Mouse (Mus musculus) frontal cortex, postnatal 14 days (tissue): ENCODE measurements around the gene Cenpj.
A peak's percentile ranks its signal among the peaks of the same experiment; 100 is the strongest.

Experiments used
- DNase-seq, 2 experiments: peaks; one replicate each; pipeline ENCODE4 v3.0.0; 2022; ENCODE audit warnings: low spot score in 2 of 2

Cenpj gene

DNA sequence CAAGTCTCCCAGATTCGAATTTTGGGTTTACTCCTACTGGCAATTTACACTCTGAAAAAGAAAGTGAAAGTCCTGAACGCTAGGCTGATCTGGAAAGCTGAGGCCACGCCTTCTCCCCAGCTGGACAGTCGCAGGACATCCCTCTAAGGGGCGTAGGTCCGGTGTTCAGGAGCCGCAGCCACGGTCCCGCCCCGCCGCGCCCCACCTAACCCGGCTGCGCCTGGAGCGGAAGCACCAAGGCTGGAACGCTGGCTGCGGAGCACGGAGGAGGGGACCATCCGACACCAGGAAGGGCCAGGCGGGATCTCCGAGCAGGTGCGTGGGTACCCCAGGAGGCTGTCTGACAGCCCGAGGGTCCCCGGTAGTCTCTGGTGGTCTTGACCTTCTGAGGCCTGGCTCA lies at the start of gene Cenpj, which contains the start of gene Parp4:
Gene Cenpj, minus strand, starts transcription at position 10 of the 400 bp plus-strand sequence.
Gene Parp4, plus strand, starts transcription at position 204 of the 400 bp plus-strand sequence.
- peak; percentile 21 to 27 for DNase-seq

DNA sequence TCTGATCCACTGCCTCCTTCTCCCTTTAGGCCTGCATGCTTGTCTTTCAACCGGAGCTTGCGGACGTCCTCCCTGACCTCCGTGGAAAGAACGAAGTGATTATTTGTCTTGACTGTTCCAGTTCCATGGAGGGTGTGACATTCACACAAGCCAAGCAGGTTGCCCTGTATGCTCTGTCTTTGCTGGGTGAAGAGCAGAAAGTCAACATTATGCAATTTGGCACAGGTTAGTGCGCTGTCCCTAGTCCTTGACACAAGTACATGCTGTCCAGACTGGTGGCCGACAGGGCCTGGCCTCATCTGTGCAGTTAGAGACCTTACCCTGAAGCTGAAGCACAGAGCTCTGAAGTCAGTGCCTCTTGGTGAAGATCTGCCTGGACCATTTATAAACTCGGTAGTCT lies 45.2 kb upstream of the Cenpj start:
- DNase-seq, result no peak

DNA sequence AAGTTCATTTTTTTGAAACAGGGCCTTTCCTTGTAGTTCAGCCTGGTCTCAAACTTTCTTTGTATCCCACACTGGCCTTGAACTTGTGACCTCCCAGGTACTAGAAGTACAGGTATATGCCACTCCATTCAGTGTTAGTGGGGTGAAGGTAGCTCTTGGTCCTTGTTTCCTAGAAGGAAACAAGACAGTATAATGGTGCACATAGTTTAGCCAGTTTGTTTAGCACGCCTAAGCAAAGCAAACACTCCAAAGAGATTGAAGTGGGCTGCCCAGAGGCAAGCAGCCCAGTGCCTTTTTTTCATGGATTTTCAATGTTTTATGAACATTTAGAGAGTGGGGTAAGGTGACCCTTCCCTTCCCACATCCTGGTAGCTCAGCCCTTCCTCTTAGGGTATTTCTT lies 42.2 kb upstream of the Cenpj start:
- no peak for DNase-seq

DNA sequence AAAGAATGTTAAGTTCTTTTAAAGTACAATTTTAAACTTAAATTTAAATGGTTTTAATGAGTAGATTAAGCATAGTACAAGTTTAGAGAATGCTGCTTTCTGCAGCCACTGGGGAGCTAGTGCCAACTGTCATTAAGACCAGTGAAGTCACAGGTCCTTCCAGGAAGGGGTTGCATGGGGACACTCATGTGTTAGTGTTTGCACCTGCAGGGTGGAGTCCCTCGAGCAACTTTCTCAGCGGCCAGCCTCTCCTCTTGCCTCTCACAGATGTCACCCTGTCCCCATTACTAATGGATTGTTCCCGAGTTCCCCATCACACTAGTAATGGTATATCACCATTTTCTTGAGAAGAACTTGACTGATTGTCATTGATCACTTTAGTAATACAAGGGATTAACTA lies 38.0 kb upstream of the Cenpj start:
- DNase-seq, result no peak

DNA sequence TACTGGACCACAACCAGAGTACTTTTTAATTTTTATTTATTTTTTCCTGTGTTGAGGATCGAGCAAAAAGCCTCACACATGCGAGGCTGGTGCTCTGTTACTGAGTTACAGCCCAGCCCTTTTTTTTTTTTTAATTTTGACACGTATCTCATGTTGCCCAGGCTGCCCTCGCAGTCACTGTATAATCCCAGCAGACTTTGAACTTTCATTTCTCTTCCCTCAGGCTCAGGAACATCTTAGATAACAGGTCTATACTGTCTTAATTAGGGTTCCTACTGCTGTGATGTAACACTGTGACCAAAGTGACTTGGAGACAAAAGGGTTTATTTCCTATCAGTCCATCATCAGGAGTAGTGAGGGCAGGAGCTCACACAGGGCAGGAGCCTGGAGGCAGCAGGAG lies 29.9 kb upstream of the Cenpj start:
- DNase-seq, result no peak

DNA sequence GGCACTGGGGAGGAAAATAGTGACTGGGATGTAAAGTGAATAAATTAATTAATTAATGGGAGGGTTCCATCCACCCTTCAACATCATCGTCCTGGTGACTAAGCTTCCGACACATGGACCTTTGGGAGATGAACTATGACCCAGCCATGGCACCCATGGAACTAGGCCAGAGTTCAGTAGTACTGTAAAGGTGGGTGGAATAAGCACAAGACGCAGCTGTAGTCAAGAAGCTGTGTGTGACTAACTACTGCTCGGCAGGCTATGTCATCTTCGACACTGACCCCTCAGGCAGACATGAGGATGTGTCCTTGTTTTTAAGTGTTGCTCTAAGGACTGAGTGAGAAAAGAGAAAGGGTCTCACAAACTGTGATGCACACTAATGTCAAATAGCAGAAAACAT lies 29.2 kb upstream of the Cenpj start:
- DNase-seq, result no peak

DNA sequence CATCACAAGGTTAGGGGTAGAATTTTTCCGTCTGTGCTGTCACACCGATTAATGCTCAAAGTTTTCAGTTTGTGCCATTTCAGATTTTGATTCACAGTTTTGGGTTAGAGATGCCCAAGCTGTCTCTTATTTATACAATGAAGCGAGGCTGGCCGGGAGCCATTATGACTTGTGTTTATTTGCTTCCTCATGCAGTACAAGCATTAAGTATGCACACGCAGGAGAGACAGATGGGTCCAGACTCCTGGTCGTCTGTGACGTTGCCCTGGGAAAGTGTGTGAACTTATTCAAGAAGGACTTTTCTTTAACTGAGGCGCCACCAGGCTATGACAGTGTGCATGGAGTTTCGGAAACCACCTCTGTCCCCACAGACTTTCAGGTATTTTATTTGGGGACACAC lies 26.8 kb upstream of the Cenpj start:
- DNase-seq, result no peak

DNA sequence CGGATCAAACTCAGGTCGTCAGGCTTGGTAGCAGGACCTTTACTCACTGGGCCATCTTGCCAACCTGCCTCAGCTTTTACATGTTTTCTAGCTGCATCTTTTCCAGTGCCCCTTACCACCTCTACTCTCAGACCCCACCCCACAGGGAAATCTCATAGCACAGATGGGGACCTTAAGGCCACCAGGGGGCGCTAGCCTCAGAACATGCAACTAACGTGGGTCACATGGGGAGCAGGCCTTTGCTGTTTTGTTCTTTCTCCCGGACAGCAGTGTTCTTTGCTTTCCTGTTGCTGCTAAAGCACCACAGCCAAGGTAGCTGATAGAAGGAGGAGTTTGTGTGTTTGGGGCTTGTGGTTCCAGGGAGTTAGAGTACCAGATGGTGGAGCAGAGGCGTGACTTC lies 23.5 kb upstream of the Cenpj start:
- no peak for DNase-seq

DNA sequence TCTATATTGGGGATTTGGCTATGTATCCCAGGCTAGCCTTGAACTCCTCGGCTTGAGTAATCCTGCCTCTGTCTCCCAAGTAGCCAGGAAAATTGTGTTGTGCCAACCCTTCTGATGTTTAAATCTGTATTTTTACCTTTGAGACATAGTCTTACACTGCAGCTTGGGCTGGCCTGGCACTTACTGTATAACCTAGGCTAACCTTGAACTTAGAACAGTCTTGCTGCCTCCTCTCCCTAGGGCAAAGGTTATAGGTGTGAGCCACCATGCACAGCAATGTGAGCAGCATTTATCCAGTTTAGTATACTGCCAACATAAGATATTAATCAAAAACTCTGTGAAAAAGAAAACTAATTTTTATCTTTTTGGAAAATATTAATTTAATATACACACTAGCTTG lies 19.6 kb upstream of the Cenpj start:
- no peak for DNase-seq

DNA sequence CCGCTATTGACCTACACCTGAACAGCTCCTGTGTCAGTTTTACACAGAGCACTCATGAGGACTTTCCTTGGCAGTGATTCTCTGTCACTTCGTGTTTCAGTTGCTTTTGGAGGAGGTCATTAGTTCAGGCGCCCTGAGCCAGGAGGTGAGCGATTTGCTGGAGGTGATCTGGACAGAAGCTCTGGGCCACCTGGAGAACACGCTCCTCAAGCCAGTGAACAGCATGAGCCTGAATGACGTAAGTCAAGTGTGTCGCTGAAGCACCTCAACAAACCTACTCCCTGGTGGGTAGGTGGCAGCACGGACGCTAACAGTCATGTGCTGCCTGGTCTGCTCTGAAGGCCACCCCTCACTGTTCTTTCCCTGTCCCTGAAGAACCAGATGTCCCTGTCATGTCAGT lies 17.0 kb upstream of the Cenpj start:
- no peak for DNase-seq

DNA sequence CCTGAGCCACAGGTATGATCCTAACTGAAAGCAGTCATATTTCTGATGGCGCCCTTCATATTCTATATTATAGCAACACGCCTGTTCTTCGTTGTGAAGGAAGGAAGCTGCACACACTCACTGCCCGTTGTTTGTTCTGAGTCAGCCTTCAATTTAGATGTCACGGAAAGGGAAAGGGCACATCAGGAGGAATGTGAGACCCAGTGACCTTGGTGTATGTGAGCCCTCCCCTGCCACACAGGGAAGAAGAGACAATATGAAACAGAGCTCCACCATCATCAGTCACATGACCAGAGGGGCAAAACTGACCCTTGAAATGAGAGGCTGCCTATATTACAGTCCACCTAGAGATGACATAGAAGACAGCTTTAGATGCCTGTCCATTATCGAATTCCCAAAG lies 7.1 kb upstream of the Cenpj start:
- DNase-seq, result no peak

DNA sequence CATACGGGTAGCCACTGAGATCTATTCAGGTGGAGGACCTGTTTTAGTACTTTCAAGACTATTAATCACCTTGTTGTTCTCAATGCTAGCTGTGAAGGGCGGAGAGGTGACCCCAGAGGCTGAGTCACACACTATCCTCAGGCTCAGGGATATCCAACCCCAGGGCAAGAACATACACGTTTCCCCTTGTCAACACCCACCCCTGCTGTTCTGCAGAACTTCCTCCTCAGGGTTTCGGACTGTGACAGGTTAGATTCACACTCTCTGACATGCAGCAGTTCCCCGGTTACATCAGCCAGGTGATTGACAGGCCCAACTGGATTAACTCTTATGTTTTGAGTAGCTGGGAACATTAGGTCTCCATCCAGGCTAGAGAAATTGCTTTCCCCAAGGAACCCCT lies 5.9 kb upstream of the Cenpj start:
- no peak for DNase-seq

DNA sequence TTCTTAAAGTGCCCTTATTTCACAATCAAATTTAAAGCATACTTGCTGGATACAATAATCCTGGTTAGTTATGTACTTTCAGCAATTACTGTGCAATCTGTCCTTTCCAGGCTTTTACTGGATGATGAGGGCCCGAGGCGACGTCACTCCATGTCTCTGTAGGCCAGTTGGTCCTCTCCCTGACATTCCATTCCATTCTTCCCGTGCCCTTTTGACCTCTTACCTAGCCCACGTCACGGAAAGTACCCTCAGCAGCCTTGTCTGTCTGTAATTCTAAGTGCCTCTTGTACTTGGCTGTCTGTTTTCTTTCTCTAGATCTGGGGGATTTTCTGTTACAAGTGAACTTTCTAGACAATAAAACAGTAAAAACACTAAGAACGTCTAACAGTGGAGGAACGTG lies 3.8 kb upstream of the Cenpj start:
- no peak for DNase-seq

DNA sequence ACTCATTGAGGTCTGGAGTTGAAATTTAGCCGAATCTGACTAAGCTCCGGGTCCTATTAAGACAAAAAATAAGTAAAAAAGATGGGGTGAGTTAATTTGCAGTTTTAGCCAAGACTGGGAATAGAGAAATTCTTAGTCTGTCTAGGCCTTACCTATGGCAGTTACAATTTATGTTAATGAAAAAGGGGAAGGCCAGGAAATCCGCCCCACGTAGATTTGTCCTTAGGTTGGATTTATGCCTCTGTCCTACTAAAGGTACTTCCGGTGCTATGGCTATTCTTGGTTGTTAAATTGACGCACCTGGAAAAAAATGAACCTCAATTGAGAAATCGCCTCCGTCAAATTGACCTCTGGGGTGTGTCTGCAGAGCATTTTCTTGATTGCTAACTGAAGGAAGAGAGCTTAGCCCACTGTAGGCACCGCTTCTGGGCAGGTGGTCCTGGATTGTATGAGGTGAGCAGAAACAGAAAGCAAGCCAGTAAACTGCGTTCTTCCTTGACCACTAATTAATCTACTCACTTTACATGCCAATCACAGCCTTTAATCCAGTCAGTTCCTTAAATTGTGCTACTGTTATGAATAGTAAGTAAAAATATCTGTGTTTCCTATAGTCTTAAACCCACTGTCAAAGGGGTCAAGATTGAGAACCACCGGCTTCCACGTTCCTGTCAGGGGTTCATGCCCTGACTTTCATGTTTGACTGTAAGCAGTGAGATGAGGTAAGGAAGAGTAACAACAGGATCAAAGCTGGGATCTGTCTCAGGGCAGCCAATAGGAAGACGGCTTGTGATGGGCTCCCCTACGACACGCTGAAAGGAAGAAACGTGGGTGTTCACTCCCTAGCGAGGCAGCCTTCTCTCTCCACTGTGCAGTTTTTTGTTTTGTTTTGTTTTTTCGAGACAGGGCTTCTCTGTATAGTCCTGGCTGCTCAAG lies 1.0 kb upstream of the Cenpj start:
- DNase-seq, result no peak

DNA sequence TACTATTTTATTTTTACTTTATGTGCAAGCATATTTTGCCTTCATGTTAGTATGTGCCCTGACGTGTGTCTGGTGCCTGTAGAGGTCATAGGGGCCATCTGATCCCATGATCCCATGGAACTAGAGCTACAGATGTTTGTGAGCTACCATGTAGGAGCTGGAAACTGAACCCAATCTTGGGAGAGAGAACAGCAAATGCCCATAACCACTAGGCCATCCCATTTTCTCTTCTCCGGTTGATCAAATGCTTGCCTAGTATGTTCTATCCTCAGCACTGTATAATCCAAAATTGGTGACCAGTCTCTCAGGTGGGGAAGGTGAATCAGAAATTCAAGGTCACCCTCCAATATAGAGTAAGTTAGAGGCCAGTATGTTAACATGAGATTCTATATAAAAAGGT lies 2.7 kb downstream of the Cenpj start:
- DNase-seq, result no peak

DNA sequence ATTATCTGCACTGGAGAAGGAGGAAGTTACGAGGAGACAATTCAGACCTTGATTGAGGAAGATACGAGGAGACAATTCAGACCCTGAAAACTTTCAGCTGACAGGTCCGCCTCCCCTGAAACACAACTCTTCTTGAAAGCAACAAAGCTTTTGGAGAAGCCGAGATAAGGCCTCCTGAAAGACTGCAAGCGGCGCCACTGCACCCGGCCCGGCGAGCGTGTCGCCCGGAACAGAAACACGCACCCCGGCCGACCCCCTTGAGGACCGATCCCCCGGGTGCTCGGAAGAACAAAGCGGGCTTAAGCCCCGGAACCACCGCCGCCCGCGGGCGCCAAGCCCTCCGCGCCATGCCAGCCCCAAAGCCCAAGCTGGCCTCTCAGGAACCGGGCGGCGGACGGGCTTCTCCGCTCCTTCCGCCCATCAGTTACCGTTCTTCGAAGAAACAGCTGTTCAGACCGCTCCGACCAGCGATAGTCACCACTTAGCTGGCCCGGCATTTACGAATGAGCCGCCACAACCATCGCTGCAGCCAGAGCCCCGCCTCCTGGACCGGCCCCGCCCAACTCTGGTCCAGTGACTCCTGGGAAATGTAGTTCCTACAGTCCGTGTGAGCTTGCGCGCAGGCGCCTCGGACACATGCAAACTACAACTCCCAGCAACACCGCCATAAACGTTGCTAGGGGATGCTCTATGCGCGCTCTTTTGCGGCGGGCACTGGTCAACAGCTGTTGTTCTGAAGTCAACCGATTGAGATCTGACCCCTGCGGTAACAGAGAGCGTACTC lies 3.7 kb downstream of the Cenpj start:
- DNase-seq, result peak; percentile 91 to 93

DNA sequence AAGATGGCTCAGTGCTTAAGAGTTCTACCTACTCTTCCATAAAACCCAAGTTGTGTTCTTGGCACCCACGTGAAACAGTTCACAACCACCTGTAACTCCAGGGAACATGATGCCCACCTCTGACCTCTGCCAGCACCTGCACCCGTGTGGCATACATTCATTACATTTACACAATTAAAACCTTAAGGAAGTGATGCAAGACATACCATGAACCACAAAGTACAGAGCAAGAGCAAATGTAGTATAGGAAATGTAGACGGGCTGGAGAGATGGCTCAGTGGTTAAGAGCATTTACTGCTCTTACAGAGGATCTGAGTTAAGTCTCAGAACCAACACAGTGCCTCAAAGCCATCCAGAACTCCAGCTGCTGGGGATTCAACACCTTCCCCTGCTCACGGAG lies 6.2 kb downstream of the Cenpj start:
- no peak for DNase-seq

DNA sequence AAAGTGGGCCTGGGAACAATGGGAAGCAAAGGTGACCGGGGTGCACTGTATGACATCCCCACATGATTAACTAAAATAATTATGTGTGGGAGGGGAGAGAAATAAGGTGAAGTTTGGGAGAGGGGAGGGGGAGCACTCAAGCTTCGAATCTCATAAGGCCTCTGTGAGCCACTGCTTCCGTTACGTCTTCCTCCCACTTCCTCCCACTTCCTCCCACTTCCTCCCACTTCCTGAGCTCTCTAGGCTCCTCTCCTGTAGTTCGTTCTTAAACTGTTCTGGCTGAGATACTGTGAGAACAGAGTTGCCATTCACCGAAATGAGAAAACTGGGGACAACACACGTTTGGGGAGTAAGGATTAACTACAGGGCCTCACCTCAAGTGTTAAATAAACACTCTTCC lies 7.7 kb downstream of the Cenpj start:
- DNase-seq, result no peak

DNA sequence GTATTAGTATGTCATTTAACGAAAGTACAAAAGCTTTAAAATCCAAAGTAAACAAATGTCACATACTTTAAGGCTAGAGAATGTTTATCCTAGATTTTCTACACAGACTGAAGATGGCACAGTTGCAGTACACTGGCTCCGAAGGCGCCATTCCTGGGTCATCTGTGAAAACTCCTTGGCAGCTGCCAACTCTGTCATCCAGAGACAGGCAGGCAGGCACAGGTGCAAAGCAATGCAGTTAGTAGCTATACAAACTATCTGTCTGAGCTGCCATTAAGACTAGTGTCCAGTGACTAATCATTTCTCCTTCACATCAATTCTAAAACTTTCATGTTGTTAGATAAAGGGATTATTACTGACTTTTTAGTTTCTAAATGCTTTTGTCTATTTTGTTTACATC lies 16.1 kb downstream of the Cenpj start:
- no peak for DNase-seq

DNA sequence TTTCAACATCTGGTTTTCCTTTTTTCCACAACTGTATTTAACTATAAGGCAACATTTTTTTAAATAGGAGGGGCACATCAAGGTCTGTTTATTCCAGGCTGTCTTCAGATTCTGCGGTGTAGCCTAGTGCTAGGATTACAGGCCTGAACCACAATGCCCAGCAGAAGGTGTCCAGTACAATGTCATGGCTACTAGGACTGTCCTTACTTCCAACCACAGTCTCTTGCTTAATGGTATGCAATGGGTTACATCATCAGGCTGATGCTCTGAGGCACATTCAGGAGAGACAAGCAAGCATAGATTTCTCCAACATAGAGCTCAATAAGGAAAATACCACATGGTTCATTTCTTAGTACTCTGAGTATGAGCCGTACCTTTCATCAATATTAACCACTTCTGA lies 20.5 kb downstream of the Cenpj start:
- no peak for DNase-seq

DNA sequence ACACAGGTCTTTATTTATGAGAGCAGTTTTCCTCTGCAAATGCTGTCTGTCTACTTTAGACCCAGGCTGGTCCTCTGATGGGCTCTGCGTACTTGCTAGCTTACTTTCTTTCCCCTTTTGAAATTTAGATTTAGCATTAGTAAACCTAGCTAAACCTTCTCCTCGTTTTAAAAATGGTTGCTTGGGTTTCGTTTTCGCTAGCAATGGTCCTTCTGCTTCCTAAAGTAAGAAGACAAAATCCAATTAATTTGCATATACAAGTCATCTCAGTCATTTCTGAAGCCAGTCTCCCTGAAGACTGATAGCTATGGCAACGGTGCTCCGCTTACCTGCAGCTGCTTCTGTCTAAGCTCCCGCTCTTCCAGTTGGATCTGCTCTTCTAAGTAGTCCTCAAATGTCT lies 21.9 kb downstream of the Cenpj start:
- no peak for DNase-seq

DNA sequence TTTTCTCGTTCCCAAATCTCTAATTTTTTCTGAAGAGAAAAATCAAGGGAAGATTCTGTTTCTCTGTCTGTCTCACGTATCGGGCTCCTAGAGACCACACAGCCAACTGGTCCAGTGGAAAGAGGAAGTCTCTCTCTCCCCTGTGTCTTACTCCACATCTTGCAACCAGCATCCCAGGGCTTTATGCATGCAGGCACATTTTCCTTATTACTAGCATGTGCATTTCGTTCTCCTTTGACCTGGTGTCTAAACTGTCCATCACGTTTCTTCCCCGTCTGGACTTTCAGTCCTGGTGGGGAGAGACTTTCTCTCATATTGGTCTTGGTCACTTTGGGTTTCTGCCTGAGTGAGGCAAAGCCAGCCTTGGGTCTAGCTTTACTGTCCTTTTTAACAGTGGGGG lies 22.3 kb downstream of the Cenpj start:
- DNase-seq, result no peak

DNA sequence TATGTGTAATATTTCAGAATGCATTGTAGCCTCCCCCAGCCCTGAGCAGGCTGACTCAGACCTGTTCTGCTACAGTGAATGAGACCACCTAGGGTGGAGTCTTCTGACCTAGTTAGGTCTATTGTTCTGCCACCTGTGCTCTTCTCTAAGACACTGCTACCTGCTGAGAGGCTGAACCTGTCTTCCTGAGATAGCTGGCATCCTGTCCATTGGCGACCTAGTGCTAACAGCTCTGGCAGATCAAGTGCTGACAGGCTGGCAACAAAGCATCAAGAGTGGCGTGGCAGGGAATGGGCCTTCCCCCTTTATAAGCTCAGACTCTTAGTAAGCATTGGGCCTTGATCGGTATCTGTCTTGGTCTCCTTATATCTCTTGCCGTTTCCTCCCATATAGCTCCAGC lies 24.3 kb downstream of the Cenpj start:
- DNase-seq, result no peak
